Mouse (Mus musculus) frontal cortex, postnatal 10 days (tissue): ENCODE results near the gene Samd14.

Experiments
- DNase-seq, 2 experiments: peaks; one replicate each; pipeline ENCODE4 v3.0.0; 2022; ENCODE audit warnings: low spot score in 2 of 2, mixed read lengths in 1 of 2

Samd14 gene

GRCm38 (mm10) chr11:94989562-94990017 lies 20.1 kb upstream of the Samd14 start:
- DNase-seq, result peak; percentile 74

- DNase-seq, result no peak
Observed at GRCm38 (mm10) chr11:94990102-94990748, 19.5 kb upstream of the Samd14 start.

- peak; percentile 85 to 90 for DNase-seq
Observed at GRCm38 (mm10) chr11:94990749-94991577, 18.7 kb upstream of the Samd14 start, which contains the start of gene Ppp1r9b. Ppp1r9b (plus strand) TSS chr11:94991035.

GRCm38 (mm10) chr11:94991641-94992479 lies 17.8 kb upstream of the Samd14 start:
- DNase-seq, result peak in 1 of 2 experiments; percentile 52

- peak in 1 of 2 experiments; percentile 33 for DNase-seq
Observed at GRCm38 (mm10) chr11:94992480-94992753, 17.3 kb upstream of the Samd14 start.

GRCm38 (mm10) chr11:94992754-94993606 lies 16.7 kb upstream of the Samd14 start:
- peak in 1 of 2 experiments; percentile 47 for DNase-seq

- DNase-seq, result no peak
Observed at GRCm38 (mm10) chr11:94994208-94994814, 15.4 kb upstream of the Samd14 start.

- DNase-seq, result no peak
Observed at GRCm38 (mm10) chr11:94994947-94995772, 14.5 kb upstream of the Samd14 start.

- DNase-seq, result no peak
Observed at GRCm38 (mm10) chr11:94996101-94996500, 13.6 kb upstream of the Samd14 start.

GRCm38 (mm10) chr11:94996984-94997383 lies 12.7 kb upstream of the Samd14 start:
- no peak for DNase-seq

- DNase-seq, result no peak
Observed at GRCm38 (mm10) chr11:94997596-94997995, 12.1 kb upstream of the Samd14 start.

GRCm38 (mm10) chr11:94998041-94998531 lies 11.6 kb upstream of the Samd14 start:
- peak in 1 of 2 experiments; percentile 39 for DNase-seq

- no peak for DNase-seq
Observed at GRCm38 (mm10) chr11:95000128-95000527, 9.6 kb upstream of the Samd14 start.

- peak in 1 of 2 experiments; percentile 21 for DNase-seq
Observed at GRCm38 (mm10) chr11:95000548-95000947, 9.1 kb upstream of the Samd14 start.

GRCm38 (mm10) chr11:95001058-95001457 lies 8.6 kb upstream of the Samd14 start:
- DNase-seq, result peak in 1 of 2 experiments; percentile 70

GRCm38 (mm10) chr11:95001584-95002347 lies 7.9 kb upstream of the Samd14 start:
- no peak for DNase-seq

- DNase-seq, result no peak
Observed at GRCm38 (mm10) chr11:95002705-95003104, 7.0 kb upstream of the Samd14 start.

- DNase-seq, result no peak
Observed at GRCm38 (mm10) chr11:95004136-95004936, 5.3 kb upstream of the Samd14 start.
